Mouse (Mus musculus): Measurements from ENCODE around the gene Prrxl1. TPM values are rescaled to one million over a fixed set of nuclear protein-coding genes. Genes with fewer than 3 reads are reported as not detected.

Prrxl1 gene
- polyA plus RNA-seq, 1 experiment from 2014 or later = not detected

DNA sequence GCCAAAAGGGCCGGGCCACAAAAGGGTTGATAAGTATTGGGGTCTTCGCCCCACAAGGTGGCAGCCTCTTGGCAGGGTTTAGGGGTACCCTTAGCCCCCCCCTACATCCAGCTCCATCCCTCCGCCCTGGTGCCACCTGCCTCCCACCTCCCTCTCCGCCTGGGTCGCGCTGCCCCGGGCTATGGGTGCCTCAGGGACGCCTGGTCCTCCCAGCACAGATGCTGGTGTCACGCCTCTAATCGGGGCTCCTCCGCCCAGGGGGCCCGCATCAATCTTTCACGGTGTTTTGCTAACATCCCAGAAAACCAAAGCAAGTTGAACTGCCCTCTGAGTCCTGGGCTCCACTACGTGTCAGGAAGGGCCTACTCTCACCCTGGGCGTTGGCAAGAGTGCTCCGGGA, 903 bp downstream of the Prrxl1 start:
- no peak for TF ChIP-seq CTCF (IDR thresholded peaks at IDR 0.05; ENCODE audit: low read depth)
- no peak for ATAC-seq (ENCODE audit: insufficient read depth)
- DNase-seq = no peak
- H3K9ac ChIP-seq = no peak overlapping the region
- H3K4me3 ChIP-seq (ENCODE audit: low read depth, low read length) = no peak overlapping the region
- H3K36me3 ChIP-seq (ENCODE audit: insufficient read depth) = no peaks in the 10 kb centered on the region
- 2% methylated on average over 16 of the region's 16 CpGs for WGBS
- no peak overlapping the region for H3K4me2 ChIP-seq
- no peaks in the 10 kb centered on the region for H3K4me1 ChIP-seq (ENCODE audit: insufficient read depth)
- no peak overlapping the region for H3K27ac ChIP-seq (ENCODE audit: low read depth)
- H3K9me3 ChIP-seq (ENCODE audit: low read depth, low read length) = no peaks in the 10 kb centered on the region
- peaks cover 81% of the 10 kb centered on the region for H3K27me3 ChIP-seq (ENCODE audit: insufficient read depth, low read length)

DNA sequence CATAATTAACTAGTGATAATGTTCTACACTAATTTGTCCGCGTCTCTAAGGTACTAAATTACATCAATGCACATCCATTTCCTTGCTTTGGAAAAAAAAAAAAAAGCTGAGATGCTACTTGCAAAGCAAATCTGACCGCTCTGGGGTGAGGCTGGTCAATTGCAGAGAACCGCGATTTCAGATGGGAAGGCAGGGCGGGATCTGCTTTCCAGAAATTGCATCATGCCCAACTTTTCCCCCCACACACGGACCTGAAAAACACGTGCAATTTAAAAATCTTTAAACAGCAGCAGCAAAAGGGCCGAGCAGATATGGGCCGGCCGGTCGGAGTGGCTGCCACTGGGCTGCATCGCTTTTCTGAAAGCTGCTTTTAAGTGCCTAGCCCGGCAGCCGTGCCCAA, 6.3 kb downstream of the Prrxl1 start:
- H3K27ac ChIP-seq (ENCODE audit: low read depth) = no peak overlapping the region
- no peak overlapping the region for H3K9ac ChIP-seq
- no peak for TF ChIP-seq CTCF (IDR thresholded peaks at IDR 0.05; ENCODE audit: low read depth)
- no peaks in the 10 kb centered on the region for H3K36me3 ChIP-seq (ENCODE audit: insufficient read depth)
- no peak for ATAC-seq (ENCODE audit: insufficient read depth)
- no peak for DNase-seq
- H3K4me1 ChIP-seq (ENCODE audit: insufficient read depth) = no peaks in the 10 kb centered on the region
- 48% methylated on average over 15 of the region's 15 CpGs for WGBS
- H3K4me2 ChIP-seq = no peak overlapping the region
- H3K27me3 ChIP-seq (ENCODE audit: insufficient read depth, low read length) = peaks cover 43% of the 10 kb centered on the region
- H3K4me3 ChIP-seq (ENCODE audit: low read depth, low read length) = no peak overlapping the region
- H3K9me3 ChIP-seq (ENCODE audit: low read depth, low read length) = no peaks in the 10 kb centered on the region

DNA sequence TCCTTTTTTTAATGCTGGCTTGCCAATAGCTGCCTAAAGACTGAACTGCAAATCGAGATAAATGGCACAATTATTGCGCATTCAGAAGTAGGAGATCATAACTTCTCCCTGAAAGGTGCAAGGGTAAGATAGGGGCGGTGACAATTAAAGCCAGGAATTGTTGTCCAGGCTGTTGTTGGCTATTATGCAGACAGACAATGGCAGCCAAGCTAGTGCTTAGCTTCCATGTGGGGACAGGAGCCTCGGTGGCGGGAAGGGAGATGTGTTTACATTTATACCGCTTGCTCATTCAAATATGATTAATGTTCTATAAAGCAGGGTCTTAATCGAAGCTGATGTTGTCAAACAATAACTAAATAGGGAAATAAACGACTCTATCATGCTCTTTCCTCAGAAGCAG, 7.1 kb downstream of the Prrxl1 start:
- Histone ChIP-seq H3K4me2 (no peak overlapping the region), H3K4me3 (ENCODE audit: low read depth, low read length) (no peak overlapping the region), H3K36me3 (ENCODE audit: insufficient read depth) (no peaks in the 10 kb centered on the region), H3K4me1 (ENCODE audit: insufficient read depth) (no peaks in the 10 kb centered on the region), H3K27me3 (ENCODE audit: insufficient read depth, low read length) (peaks cover 35% of the 10 kb centered on the region), H3K9ac (no peak overlapping the region), H3K27ac (ENCODE audit: low read depth) (no peak overlapping the region), H3K9me3 (ENCODE audit: low read depth, low read length) (no peaks in the 10 kb centered on the region)
- TF ChIP-seq CTCF (IDR thresholded peaks at IDR 0.05; ENCODE audit: low read depth) = no peak
- no peak for ATAC-seq (ENCODE audit: insufficient read depth)
- WGBS = 55% methylated on average over 8 of the region's 8 CpGs
- no peak for DNase-seq

DNA sequence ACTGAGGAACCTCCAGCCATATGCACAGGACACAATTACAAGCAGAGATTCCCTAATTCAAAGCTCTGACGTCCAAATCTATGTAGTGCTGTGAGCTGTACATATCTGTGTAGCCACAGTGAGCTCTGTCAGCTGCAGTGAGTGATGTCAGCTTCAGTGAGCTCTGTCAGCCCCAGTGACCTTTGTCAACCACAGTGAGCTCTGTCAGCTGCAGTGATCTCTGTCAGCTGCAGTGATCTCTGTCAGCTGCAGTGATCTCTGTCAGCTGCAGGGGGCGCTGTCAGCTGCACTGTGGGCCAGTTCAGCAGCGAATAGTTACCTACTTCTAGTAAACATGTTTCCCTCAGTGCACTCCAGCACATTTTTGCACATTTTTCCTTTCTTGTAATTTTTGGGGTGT, 10.2 kb downstream of the Prrxl1 start:
- peak; percentile 76 for TF ChIP-seq CTCF (IDR thresholded peaks at IDR 0.05; ENCODE audit: low read depth)
- DNase-seq (peak; percentile 56), ATAC-seq (ENCODE audit: insufficient read depth) (peak; percentile 47; the same call in 1 of the 2 replicates)
- no peak overlapping the region for H3K4me3 ChIP-seq (ENCODE audit: low read depth, low read length)
- H3K27me3 ChIP-seq (ENCODE audit: insufficient read depth, low read length) = 0 out of 2 replicates have a peak, but pooled peaks cover 15% of the 10 kb centered on the region
- H3K4me1 ChIP-seq (ENCODE audit: insufficient read depth) = no peaks in the 10 kb centered on the region
- no peak overlapping the region for H3K4me2 ChIP-seq
- no peaks in the 10 kb centered on the region for H3K36me3 ChIP-seq (ENCODE audit: insufficient read depth)
- 18% methylated on average over 3 of the region's 3 CpGs for WGBS
- no peaks in the 10 kb centered on the region for H3K9me3 ChIP-seq (ENCODE audit: low read depth, low read length)
- no peak overlapping the region for H3K9ac ChIP-seq
- H3K27ac ChIP-seq (ENCODE audit: low read depth) = no peak overlapping the region

DNA sequence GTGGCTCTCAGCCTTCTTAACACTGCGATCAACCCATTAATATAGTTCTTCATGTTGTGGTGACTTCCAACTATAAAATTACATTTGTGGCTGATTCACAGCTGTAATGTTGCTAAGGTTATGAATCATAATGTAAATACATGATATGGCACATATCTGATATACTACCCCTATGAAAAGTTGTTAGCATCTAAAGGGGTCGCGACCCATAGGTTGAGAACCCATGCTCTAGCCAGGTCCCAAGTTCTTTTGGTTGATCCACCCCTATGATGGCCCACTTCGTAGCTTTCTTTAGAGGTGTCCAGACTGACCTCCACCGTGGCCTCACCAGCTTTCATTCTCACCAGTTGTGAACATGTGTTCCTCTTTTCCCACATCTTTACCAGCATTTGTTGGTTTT, 18.0 kb downstream of the Prrxl1 start:
- ATAC-seq (ENCODE audit: insufficient read depth) = no peak
- Histone ChIP-seq H3K27me3 (ENCODE audit: insufficient read depth, low read length) (no peaks in the 10 kb centered on the region), H3K4me2 (no peak overlapping the region), H3K4me1 (ENCODE audit: insufficient read depth) (no peaks in the 10 kb centered on the region), H3K4me3 (ENCODE audit: low read depth, low read length) (no peak overlapping the region), H3K9ac (no peak overlapping the region), H3K9me3 (ENCODE audit: low read depth, low read length) (no peaks in the 10 kb centered on the region), H3K36me3 (ENCODE audit: insufficient read depth) (no peaks in the 10 kb centered on the region), H3K27ac (ENCODE audit: low read depth) (no peak overlapping the region)
- TF ChIP-seq CTCF (IDR thresholded peaks at IDR 0.05; ENCODE audit: low read depth) = no peak
- DNase-seq = no peak
- 91% methylated on average over 5 of the region's 5 CpGs for WGBS

DNA sequence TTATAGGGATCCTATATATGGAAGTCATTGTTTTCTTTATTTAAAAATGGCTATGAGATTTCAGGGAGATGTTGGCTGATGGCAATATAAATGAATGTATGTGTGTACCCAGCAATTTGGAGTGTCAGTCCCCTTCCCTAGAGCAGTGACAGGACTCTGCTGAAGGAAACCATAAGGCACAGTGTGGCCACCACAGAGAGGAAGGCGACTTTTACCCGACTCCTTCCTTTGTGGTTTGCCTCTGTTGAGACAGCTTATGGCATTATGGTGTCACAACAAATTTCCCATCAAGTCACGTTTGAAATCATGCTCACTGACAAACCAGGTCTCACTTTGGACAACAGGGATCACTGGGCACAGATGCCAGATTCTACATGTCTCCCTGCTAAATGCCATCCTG, 25.0 kb downstream of the Prrxl1 start:
- Histone ChIP-seq H3K4me2 (no peak overlapping the region), H3K27ac (ENCODE audit: low read depth) (no peak overlapping the region), H3K27me3 (ENCODE audit: insufficient read depth, low read length) (no peaks in the 10 kb centered on the region), H3K4me1 (ENCODE audit: insufficient read depth) (no peaks in the 10 kb centered on the region), H3K4me3 (ENCODE audit: low read depth, low read length) (no peak overlapping the region), H3K36me3 (ENCODE audit: insufficient read depth) (no peaks in the 10 kb centered on the region), H3K9me3 (ENCODE audit: low read depth, low read length) (no peaks in the 10 kb centered on the region), H3K9ac (no peak overlapping the region)
- TF ChIP-seq CTCF (IDR thresholded peaks at IDR 0.05; ENCODE audit: low read depth) = no peak
- no peak for DNase-seq
- WGBS = 60% methylated on average over 3 of the region's 3 CpGs
- no peak for ATAC-seq (ENCODE audit: insufficient read depth)

DNA sequence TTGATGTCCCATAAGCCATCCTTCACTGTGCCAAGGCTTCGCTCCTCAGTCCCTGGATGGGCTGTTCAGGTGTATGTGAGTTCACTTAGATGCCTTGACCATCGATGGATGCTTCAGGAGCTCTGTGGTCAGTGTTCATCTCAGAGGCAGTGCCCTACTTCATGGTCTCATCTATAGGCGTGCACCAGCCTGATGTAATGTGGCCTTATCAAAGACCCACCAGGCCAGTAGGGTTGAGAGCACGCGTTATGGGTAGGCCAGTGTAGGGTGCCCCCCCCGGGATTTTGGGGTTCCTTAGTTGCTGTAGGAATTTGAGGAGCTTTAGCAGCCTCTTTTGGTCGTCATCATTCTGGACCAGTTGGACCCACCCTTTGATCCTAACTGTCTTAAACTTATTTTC, 25.6 kb downstream of the Prrxl1 start:
- no peaks in the 10 kb centered on the region for H3K36me3 ChIP-seq (ENCODE audit: insufficient read depth)
- no peak overlapping the region for H3K4me2 ChIP-seq
- whole genome bisulfite sequencing = 84% methylated on average over 7 of the region's 7 CpGs
- TF ChIP-seq CTCF (IDR thresholded peaks at IDR 0.05; ENCODE audit: low read depth) = no peak
- no peak for ATAC-seq (ENCODE audit: insufficient read depth)
- H3K4me1 ChIP-seq (ENCODE audit: insufficient read depth) = no peaks in the 10 kb centered on the region
- no peak overlapping the region for H3K4me3 ChIP-seq (ENCODE audit: low read depth, low read length)
- DNase-seq = no peak
- H3K27me3 ChIP-seq (ENCODE audit: insufficient read depth, low read length) = no peaks in the 10 kb centered on the region
- H3K9ac ChIP-seq = no peak overlapping the region
- no peak overlapping the region for H3K27ac ChIP-seq (ENCODE audit: low read depth)
- H3K9me3 ChIP-seq (ENCODE audit: low read depth, low read length) = no peaks in the 10 kb centered on the region

DNA sequence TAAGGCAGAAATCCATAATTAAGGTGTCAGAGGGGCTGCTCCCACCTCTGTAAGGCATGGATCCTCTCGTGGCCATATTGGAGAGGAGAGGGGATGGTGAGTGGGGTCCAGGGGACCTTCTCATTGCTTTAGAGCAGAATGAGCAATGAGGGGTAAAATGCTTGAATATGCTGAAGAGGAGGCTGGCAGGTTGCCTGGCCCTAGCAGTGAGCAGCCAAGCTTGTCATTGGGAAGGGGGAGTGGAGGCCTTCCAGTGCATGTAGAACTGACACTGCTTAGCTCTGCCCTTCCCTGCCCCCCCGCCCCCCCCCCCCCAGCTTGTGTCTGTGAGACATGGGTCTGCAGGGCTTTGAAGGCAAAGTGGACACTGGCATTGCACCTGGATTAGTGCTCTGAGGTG, 28.1 kb downstream of the Prrxl1 start:
- H3K4me3 ChIP-seq (ENCODE audit: low read depth, low read length) = no peak overlapping the region
- no peak overlapping the region for H3K9ac ChIP-seq
- DNase-seq (no peak), ATAC-seq (ENCODE audit: insufficient read depth) (no peak)
- no peaks in the 10 kb centered on the region for H3K36me3 ChIP-seq (ENCODE audit: insufficient read depth)
- no peak for TF ChIP-seq CTCF (IDR thresholded peaks at IDR 0.05; ENCODE audit: low read depth)
- H3K27ac ChIP-seq (ENCODE audit: low read depth) = no peak overlapping the region
- no peaks in the 10 kb centered on the region for H3K27me3 ChIP-seq (ENCODE audit: insufficient read depth, low read length)
- WGBS = 19% methylated on average over 2 of the region's 2 CpGs
- H3K9me3 ChIP-seq (ENCODE audit: low read depth, low read length) = no peaks in the 10 kb centered on the region
- H3K4me1 ChIP-seq (ENCODE audit: insufficient read depth) = no peaks in the 10 kb centered on the region
- H3K4me2 ChIP-seq = no peak overlapping the region
